Mouse (Mus musculus): ENCODE measurements at regions not wholly inside any gene's neighbourhood (a gene's known extent, or its start where the extent isn't known, plus 50 kb on each side); places are given as distances from the start of the nearest gene placed in this dataset.

DNA sequence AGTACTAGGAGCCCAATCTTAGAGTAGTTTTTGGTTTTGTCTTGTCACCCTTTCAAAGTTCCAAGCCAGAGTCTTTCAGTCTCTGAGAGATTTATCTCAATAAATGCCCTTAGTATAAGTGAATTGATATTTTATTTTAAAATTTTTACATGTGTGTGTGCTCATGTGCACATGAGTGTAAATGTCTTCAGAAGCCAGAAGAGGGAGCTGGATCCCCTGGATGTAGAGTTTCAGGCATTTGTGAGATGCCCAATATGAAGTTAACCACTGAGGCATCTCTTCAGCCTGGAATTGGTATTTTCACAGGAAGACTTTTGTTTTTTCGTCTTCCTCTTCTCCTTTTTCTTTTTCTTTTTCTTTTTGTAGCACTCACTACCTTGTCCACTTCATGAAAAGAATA is 262.3 kb upstream of the Eif4g2 start:
- no peak for DNase-seq (ENCODE audit: low spot score in 2 of 2)

DNA sequence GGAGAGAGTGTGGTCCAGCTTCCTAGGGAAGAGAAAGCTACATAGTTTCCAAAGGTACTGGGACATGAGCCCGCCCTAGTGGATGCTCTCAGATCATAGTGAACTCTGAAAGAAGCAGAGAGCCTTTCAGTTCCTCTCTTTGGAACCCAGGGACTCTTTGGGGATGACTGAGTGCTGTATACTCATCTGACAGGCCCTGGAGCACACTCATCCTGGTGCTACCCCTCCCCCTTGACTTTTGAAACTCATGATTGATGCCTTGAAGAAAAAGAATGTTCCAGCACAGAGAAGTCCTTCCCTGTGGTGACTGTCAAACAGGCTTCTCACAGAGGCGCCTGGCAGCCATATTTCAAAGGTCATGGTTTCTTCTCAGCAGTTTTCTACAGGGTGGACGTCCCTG is 254.2 kb upstream of the Eif4g2 start:
- no peak for DNase-seq (ENCODE audit: low spot score in 2 of 2)

DNA sequence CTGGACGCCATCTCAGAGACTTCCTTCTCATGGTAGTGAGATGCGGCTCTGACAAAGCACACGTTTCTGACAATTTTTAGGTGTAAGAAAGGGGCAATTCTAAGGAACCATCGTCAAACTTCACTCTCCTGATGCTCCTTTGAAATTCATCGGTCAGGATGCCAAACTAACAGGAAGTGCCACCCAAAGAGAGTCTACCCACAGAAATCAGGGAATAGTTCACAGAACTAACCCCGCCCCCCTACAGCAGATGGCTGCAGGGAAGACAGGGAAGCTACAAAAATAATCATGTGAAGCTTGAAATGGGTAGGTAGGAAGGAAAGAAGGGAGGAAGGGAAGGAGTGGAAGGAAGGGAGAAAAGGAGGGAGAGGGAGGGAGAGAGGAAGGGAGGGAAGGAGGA is 240.1 kb upstream of the Eif4g2 start:
- DNase-seq (ENCODE audit: low spot score in 2 of 2) = peak; percentile 43

DNA sequence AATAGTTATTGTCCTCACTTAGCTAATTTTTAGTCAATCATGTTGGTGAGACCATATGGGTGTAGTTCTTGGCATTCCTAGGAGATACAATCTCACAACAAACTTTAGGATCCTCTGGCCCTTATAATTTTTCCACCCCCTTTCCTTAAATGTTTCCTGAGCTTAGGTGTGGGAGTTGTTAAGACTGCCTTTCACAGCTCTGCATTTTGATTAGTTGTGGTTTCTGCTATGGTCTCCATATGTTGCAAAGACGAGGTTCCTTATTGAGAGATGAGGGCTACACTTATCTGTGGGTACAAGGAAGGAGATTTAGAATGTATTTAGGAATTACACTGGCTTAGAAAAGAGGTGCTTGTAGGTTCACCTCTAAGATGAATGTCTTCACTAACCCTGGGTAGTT is 237.1 kb upstream of the Eif4g2 start:
- no peak for DNase-seq (ENCODE audit: low spot score in 2 of 2)

DNA sequence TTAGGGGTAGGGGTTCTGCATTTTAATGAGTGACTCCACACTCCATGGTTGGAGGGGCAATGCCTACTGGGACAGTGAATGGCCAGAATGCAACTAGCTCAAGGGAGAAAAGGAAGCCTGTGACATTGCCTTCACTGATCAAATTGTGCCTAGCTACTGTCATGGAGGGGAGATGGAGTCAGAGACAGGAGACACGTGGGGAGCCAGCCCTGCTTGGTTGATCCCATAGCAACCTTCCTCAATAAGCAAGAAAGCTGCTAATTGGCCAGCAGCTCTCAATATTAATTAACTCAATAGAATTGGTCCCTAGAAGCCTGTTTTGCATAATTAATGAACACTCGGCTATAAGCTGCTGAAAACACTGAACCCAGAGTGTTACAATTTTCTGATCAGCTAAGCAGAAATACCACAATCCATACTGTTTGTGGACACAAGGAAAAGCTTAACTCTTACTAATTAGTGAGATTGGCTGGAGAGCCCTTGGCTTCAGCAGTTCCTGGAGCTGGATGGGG is 233.7 kb upstream of the Eif4g2 start:
- DNase-seq (ENCODE audit: low spot score in 2 of 2) = no peak

DNA sequence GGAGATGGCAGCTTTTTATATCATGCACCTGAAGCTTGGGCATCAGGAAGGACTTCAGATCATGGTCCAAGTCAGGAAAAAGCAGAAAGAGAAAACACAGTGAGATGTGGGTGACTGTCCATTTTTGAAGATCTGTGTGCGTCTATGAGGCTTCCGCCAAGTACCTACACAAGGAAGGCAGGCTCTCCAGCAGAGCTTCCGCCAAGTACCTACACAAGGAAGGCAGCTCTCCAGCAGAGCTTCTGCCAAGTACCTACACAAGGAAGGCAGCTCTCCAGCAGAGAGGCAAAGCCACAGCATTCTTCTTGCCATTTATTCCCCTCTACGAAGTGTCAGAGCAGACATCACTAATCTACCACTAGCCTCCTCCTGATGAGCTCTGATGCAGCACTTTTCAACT is 231.1 kb upstream of the Eif4g2 start:
- DNase-seq (ENCODE audit: low spot score in 2 of 2) = no peak

DNA sequence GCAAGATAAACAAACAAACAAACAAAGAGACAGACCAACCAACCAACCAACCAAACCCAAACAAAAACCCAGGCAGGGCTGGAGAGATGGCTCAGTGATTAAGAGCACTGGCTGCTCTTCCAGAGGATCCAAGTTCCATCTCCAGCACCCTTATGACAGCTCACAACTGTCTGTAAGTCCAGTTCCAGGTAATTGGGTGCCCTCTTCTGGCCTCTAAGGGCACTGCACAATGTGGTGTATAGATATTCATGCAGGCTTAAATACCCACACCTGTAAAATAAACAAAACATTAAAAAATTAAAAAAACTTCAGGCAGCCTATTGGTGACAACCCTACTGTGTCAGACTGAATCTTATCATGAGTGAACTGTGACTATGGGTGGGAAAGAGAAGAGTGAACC is 222.4 kb upstream of the Eif4g2 start:
- DNase-seq (ENCODE audit: low spot score in 2 of 2) = no peak

DNA sequence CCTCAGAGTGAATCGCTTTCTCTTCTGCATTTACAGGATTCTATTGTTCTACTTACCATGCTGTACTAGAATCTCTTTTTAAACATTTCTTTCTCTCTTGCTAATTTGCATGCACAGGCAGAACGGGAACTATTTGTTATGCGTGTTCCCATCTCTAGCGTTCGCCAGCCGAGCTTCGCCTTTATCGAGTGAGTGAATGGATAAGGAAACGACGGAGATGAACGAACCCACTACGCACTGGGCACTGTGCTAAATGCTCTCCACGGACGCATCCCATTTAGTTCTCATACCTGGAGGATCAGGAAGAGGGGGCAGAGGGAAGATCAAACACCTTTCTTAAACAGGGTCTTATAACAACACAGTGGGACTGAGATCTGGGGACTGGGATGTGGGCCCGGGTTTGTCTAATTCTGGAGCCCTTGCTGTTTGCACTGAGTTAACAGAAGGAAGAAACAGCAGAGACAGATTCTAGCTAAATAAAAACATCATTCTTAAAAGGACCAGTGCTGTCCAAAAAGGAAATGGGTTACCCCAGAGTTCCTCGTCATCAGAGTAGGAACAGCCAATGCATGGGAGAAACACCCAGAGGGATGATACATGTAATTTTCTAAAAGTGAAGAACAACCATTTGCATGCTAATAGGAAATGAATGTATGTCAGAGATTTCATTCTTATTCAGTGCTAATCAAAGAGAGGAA is 219.1 kb upstream of the Eif4g2 start:
- DNase-seq (ENCODE audit: low spot score in 2 of 2) = peak; percentile 35 to 46

DNA sequence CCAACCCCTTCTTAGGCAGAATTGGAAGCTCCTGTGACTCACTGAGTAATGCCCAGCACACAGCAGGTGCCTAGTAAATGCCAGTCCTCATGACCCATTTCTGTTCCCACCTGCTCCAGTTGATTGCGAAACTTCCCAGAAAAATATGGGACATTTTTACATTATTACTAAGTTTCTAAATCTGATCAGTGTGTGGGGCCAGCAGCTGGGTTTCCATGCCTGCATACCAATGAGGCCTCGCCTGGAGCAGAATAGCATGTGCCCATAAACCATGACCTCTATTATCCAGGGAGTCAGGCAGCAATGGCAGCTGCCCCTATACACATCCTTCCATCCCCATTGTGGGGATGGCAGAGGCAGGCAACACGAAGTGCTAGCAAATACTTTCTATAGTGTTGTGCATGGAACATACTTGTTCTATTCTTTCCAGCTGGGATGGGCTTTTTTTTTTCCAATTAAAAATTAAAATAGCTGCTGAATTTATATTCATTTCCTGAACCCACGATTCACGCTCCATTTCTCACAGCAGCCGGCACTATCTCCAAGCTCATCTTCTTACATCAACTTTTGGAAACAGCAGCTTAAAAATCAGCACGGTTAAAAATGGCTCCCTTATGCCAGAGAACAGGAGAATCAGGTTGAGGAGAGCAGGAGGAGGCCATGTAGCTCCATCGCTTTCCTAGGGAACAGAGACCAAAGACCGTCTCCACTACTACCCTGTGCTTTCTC is 214.5 kb upstream of the Eif4g2 start:
- peak in 1 of 2 experiments; percentile 35 for DNase-seq (ENCODE audit: low spot score in 2 of 2)

DNA sequence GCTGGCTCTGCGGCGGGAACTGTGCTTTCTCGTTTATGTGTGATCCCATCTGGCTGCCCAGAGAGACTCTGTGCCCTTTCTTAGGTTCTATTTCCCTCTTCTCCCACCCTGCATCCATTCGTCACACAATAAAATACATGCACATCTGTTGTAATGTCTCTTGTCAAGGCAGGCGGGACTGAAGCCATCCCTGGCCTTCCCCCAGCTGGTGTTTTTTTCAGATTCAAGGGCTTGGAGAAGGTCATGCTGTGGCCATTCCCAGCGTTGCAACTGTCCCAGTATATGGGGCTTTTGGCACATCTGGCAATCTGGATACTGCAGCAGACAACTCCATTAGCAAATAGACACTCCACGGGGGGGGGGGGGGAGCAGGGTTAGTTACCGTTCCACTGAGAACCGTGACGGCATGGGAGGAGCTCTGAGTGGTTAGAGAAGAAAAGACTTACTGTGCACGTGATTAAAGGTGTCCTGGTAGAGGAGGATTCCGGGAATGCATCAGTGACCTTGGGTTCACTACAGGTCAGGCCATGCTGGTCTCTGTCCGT is 200.7 kb upstream of the Eif4g2 start:
- no peak for DNase-seq (ENCODE audit: low spot score in 2 of 2)

DNA sequence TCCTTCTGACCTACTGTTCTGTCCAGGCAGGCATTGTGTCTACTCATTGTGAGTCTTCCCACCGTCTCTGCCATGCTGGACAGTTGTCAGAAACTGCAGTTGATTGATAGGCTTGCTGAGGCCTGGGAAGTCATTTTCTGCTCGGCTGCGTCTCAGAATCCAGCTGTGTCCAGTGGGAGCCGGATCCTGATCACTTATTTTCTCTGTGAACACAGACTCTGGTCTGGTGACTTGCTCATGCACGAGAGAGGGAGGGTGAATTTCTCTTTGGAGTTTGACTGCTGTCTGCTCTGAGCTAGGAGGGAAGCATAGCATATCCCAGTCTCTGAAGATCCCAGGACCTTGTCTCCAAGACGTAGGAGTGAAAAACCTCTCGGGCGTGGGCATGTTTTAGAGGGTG is 199.5 kb upstream of the Eif4g2 start:
- DNase-seq (ENCODE audit: low spot score in 2 of 2) = no peak

DNA sequence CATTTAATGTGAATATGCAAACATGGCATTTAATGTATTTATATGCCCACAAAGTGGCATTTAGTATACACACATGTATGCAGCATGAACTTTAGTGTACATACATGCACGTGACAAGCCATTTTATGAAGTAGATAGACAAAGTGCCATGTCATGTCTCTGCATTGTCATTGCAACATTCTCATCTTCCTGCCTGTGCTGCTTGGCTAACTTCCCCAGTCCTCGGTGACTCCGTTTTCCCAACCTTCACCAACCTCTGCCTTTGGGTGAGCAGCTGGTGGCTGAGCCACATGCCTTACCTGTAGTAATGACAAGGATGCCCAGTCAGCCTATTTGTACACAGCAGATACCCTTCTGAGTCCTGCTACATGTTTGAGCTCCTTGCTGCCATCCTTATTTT is 194.9 kb upstream of the Eif4g2 start:
- no peak for DNase-seq (ENCODE audit: low spot score in 2 of 2)

DNA sequence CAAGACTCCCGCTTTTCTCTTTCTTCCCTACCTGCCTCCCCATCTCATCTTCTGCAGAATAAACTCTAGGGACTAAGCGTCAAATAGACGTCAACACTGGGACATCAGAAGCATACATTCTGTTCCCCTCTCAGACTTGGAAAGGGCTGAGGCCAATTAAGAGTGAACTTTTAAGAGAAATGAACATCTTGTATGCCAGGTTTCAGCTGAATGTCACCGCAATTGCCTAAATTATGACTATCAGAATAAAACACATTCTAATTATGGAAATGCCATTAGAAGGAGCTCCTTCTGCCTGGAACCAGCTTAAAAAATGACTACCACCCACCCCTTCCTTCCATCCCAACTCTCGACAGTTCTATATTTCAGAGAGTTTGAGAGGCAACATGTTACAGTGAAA is 191.0 kb upstream of the Eif4g2 start:
- DNase-seq (ENCODE audit: low spot score in 2 of 2) = peak in 1 of 2 experiments; percentile 6

DNA sequence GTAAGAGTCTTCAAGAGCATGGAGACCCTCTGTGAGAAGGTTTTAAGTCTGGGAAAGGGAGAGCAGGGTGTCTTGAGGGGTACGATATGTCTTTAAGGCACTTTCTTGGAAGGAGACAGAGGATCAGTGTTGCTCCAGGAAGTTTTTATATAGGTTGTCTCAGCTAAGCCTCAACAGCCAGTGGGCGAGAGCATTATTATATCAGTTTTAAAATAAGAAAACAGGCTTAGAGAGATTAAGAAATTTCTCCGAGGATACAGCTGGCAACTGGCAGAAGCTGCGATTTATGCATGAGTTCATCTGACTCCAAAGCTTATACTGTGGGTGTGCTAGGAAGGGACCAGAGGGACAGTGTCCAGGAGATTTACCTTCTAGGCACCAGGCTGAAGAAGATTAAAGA is 188.0 kb upstream of the Eif4g2 start:
- DNase-seq (ENCODE audit: low spot score in 2 of 2) = no peak

DNA sequence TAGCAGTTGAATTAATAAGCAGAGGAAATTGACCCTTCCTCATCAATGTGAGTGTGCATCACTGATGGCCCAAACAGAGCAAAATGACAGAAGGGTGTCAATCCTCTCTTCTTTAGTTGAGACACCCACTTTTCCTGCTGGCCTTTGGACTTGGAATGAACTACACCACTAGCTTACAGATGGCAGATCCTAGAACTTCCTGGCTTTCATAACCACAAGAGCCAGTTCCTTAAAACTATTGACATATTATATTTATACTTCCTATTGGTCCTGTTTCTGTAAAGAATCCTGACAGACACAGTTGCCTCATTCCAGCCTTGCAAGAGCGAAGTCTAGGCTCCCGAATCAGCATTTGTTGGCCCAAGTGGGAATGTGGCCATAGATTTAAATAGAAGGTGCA is 185.4 kb upstream of the Eif4g2 start:
- DNase-seq (ENCODE audit: low spot score in 2 of 2) = no peak

DNA sequence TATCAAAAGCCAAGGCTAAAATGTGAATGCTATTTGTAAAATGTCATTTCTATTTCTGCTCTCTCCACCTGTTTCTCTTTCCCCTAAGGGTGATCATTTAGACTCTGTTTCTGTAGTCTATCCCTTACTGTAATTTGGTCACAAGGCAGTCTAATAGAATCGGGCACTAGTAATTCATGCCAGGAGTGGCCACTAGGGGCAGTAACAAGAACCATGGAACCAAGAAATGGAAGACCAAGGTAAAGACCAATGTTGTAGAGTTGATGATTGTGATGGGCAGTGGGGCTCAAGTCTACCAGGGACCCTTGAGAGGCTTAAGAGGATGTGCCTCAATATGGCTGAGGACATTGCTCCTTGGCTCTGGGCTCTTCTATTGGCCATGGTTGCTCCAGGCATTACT is 180.5 kb upstream of the Eif4g2 start:
- no peak for DNase-seq (ENCODE audit: low spot score in 2 of 2)

DNA sequence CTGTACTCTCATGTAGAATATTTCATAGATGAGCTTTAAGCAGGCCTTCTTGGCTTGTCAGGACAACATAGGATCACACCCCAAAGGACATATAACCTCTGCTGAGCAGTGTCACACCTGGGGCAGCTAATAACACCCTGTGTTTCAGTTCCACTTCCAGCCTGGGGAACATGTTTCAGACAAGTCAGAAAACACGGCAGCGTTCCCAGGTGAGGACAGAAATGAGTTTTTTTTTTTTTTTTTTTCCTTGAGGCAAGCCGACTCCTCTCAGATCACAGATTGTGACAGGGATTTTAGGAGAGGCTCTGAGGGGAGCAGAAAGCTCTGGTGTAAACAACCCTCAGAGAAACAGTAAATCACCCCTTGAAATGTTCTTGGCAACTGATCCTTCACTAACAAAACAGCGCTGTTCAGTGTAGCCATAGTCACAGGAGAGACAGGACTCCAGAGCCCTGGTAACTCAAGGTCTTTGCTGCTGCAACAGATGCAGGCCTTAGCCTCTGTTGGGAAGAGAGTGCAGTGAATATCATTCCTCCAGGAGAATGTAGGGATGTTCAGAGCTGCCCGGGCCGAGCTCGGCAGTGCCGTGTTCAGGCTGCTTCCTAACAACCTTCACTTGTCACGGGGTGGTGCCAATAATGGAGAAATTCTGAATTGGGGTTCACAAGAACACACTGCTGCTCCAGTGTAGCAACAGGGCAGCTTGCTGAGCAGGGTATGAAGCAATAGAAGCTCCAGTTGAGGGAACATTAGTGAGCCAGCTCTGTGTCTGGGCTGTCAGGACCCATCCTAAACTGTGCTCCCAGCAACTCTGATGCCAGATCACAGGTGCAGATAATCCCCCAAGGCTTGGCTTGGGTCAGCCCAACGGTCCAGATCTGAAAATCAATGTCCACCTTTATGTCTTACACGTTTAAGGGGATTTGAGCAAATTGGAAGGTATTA is 177.1 kb upstream of the Eif4g2 start:
- no peak for DNase-seq (ENCODE audit: low spot score in 2 of 2)

DNA sequence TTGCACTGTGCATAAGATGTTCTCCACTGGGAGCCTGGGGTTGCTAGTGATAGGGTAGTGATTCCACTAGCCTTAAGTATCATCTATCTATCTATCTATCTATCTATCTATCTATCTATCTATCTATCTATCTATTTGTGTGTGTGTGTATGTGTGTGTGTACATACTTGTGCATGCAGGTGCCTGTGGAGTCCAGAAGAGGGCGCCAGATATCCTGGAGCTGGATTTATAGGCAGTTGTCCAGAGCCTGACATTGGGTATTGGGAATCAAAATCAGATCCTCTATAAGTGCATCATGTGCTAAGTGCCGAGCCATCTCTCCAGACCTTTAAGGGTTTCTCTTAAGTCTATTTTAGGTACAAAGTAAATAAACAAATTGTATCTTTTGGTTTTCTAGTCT is 175.0 kb upstream of the Eif4g2 start:
- DNase-seq (ENCODE audit: low spot score in 2 of 2) = no peak

DNA sequence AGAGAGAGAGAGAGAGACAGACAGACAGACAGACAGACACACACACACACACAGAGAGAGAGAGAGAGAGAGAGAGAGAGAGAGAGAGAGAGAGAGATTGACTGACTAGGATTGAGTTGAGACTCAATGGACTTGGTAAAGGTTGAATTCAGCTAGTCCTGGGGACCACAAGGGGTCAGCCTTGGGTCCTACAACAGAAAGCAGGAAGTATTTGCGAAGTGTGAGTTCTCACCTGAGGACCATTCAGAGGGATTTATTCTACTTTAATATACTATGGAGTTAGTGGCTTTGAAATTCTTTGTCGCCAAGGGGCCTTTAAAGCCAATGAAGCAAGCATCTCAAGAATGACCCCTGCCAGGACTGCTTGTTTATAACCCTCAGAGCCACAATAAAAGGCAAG is 173.4 kb upstream of the Eif4g2 start:
- no peak for DNase-seq (ENCODE audit: low spot score in 2 of 2)

DNA sequence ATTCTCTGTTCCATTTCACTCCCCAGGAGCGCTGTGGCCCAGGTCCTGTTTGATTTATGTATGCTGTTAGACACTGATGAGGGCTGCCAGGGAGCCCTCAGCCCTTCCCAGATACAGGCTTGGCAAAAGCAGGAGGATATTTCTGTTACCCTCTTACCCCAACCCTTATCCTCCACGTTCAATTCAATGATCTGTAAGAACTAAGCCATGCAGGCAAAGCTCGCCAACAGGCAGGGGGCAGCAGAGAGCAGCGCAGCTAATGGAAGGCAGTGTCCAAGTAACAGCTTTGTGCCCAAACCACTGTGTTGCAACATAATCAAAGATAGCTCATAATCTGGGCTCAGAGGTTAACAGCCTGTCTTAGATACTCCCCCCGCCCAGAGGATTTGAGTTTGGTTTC is 166.8 kb upstream of the Eif4g2 start:
- DNase-seq (ENCODE audit: low spot score in 2 of 2) = peak; percentile 66 to 85

DNA sequence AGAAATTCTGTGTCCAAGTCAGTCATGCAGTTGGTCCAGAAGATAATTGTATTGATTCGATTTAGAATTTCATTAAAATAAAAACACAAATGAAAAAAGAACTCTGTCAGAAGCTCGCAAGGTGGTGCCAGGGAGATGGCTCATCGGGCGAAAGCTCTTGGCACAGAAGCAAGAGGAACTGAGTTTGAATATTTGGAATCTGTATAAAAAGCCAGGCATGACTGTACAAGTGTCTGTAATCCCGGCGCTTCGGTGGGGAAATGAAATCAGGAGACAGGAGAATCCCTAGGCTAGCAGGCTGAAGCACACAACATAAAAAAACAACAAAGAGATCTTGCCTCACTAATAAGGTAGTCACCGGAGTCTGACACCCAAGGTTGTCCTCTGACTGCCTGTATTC is 162.7 kb upstream of the Eif4g2 start:
- DNase-seq (ENCODE audit: low spot score in 2 of 2) = peak; percentile 49 to 58

DNA sequence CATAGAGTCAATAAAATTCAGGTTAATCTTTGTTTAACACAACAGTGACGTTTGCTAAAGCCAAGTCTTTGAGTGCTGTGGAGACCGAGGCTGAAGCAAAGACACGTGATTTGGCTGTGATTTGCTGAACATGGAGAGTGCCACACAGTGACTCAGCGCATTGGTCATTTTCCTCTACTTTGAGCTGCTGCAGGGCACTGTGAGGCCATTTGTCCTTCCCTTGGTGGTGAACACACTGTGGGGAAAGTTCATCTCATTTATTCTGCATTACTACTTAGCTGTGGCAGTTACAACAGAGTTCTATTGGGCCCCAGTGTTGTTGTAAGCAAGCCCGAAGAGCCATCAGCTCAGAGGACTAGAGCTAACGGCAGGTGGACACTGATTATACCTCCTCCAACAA is 162.2 kb upstream of the Eif4g2 start:
- no peak for DNase-seq (ENCODE audit: low spot score in 2 of 2)

Data from layer of hippocampus, adult 8-10 months (tissue).